Mouse (Mus musculus) forebrain, embryonic 10.5 days (tissue): ENCODE data around the gene Mien1. TPM values are rescaled to one million over a fixed set of nuclear protein-coding genes. Genes with fewer than 3 reads are reported as not detected.

Experiments
- DNase-seq: peaks from one replicate; pipeline ENCODE4 v3.0.0-alpha.2; 2017; ENCODE audit warnings: low spot score; ENCODE audit errors: extremely low spot score
- H3K27ac ChIP-seq: fragments of 300-500 bp; sonication (generic); 2 replicates; pipeline ENCODE4 v1.5.1; 2016; ENCODE audit warnings: mild to moderate bottlenecking
- H3K27me3 ChIP-seq: fragments of 300-500 bp; sonication (generic); 2 replicates; pipeline ENCODE4 v1.6.1; 2016; ENCODE audit warnings: mild to moderate bottlenecking; ENCODE audit not compliant: poor library complexity, severe bottlenecking
- H3K36me3 ChIP-seq: fragments of 300-500 bp; sonication (generic); replicated peaks from 2 replicates; pipeline ENCODE4 v1.6.1; 2016; ENCODE audit warnings: mild to moderate bottlenecking, moderate library complexity
- H3K4me1 ChIP-seq: fragments of 300-500 bp; sonication (generic); 2 replicates; pipeline ENCODE4 v1.6.1; 2016
- H3K4me3 ChIP-seq: fragments of 300-500 bp; sonication (generic); 2 replicates; pipeline ENCODE4 v1.5.1; 2016; ENCODE audit warnings: mild to moderate bottlenecking, moderate library complexity
- H3K9me3 ChIP-seq: fragments of 300-500 bp; sonication (generic); 2 replicates; pipeline ENCODE4 v1.6.1; 2016; ENCODE audit warnings: mild to moderate bottlenecking, moderate library complexity
- WGBS: fragments of 180-500 bp; shearing (Covaris S2); methylation state at CpG from one replicate; pipeline ENCODE4 v1.1.7; 2016; 5-methylcytosine and 5-hydroxymethylcytosine counted together
- polyA plus RNA-seq: library from polyadenylated mRNA; unstranded; fragments of >200 nt; fragmentation: Nextera tagmentation; extraction: Ambion mirVana; gene quantifications from 2 replicates; pipeline ENCODE4 v1.2.1, GENCODE M21; 2016

Mien1 gene
- polyA plus RNA-seq, 1 experiment from 2014 or later, result 94.3 TPM

DNA sequence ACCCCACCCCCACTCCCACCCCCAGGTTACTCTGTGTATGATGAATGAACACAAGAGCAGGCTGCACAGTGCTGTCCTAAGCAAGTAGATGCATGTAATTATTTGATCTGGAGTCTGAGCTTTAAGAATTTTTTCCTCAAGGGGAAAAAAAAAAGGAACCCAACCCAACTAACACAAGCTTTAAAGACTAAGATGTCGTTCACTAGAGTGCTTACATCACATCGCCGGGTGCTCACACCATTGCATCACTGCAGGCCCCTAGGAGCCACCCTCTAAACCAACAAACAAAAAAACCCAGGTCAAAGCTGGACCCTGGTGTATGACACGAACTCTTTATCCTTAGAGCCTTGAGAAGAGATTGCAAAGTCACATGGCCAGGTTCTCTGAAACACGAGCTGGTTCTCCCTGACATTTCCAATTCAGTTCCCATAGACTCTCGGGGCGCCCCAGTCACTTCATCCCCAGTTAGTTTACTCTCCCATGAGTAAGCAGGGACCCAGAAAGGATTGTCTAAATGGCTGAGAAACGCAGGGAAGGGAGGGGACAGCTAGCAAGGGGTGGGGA is 35.2 kb upstream of the Mien1 start:
- 56% methylated on average over 8 of the region's 8 CpGs for WGBS

DNA sequence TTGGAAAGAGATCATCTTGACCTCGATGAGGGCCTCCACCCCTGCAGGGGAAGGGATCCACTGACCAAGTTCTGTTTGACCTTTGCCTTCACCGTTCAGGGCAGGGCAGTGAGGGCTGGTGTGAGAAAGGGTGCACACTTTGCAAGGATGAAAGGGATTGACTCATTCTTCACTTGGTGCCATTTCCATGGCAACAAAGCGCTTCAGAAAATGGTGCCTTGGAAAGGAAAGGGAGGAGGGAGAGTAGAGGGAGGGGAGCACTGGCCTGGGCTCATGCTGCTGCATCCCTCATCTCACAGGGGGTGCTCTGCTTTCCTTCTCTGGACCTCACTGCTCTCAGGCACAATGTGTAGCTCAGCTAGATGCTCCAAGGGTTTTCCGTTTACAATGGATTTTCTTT is 33.9 kb upstream of the Mien1 start:
- Histone ChIP-seq H3K4me1 (peaks cover 31% of the 10 kb centered on the region), H3K27ac (no peak overlapping the region)

More for the DNA sequence above, 35.2 kb upstream of the Mien1 start:
- no peak for DNase-seq
- peaks cover 10% of the 10 kb centered on the region; the same call in 1 of the 2 replicates for H3K27me3 ChIP-seq
- no peak overlapping the region for H3K27ac ChIP-seq
- H3K36me3 ChIP-seq, result no peaks in the 10 kb centered on the region
- H3K4me1 ChIP-seq, result peaks cover 31% of the 10 kb centered on the region
- H3K4me3 ChIP-seq, result no peak overlapping the region
- no peaks in the 10 kb centered on the region for H3K9me3 ChIP-seq

GRCm38 (mm10) chr11:98470795-98471194 is 32.0 kb upstream of the Mien1 start:
- 0 out of 2 replicates have a peak overlapping the region, but pooled peaks have one; percentile 44 for H3K27ac ChIP-seq
- 81% methylated on average over 6 of the region's 6 CpGs for WGBS

More for the DNA sequence above, 33.9 kb upstream of the Mien1 start:
- H3K4me3 ChIP-seq, result no peak overlapping the region
- H3K36me3 ChIP-seq, result no peaks in the 10 kb centered on the region
- H3K9me3 ChIP-seq, result no peaks in the 10 kb centered on the region
- peaks cover 10% of the 10 kb centered on the region; the same call in 1 of the 2 replicates for H3K27me3 ChIP-seq
- no peak for DNase-seq
- 51% methylated on average over 4 of the region's 4 CpGs for WGBS

GRCm38 (mm10) chr11:98469761-98470714 is 31.2 kb upstream of the Mien1 start:
- no peaks in the 10 kb centered on the region for H3K9me3 ChIP-seq
- no peaks in the 10 kb centered on the region for H3K36me3 ChIP-seq
- peaks cover 31% of the 10 kb centered on the region for H3K4me1 ChIP-seq
- H3K27me3 ChIP-seq, result peaks cover 10% of the 10 kb centered on the region; the same call in 1 of the 2 replicates
- no peak overlapping the region for H3K4me3 ChIP-seq
- no peak for DNase-seq
- WGBS, result 84% methylated on average over 22 of the region's 22 CpGs
- no peak overlapping the region for H3K27ac ChIP-seq

More at GRCm38 (mm10) chr11:98470795-98471194, 32.0 kb upstream of the Mien1 start:
- Histone ChIP-seq H3K4me3 (no peak overlapping the region), H3K9me3 (no peaks in the 10 kb centered on the region), H3K4me1 (peaks cover 31% of the 10 kb centered on the region), H3K27me3 (peaks cover 10% of the 10 kb centered on the region; the same call in 1 of the 2 replicates), H3K36me3 (no peaks in the 10 kb centered on the region)
- DNase-seq, result no peak

DNA sequence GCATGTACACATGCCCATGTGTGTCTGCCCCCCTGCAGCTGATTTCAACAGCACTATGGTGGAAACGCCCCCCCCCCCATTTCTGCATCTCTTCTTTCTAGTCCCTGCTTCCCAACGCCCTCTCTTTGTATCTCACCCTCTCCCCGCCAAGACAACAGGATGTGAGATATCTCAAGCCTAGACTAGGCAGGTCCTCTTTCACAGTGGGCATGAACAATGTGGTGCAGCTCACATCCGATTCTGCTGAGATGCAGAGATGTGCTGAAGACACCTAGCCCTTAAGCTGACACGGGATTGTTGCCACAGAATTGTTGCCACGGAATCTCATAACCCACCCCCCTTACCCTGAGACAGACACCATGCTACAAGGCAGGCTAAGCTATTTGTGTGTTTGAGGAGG is 25.7 kb upstream of the Mien1 start:
- Histone ChIP-seq H3K4me3 (no peak overlapping the region), H3K9me3 (no peaks in the 10 kb centered on the region), H3K27me3 (peaks cover 27% of the 10 kb centered on the region), H3K27ac (no peak overlapping the region), H3K4me1 (no peaks in the 10 kb centered on the region), H3K36me3 (no peaks in the 10 kb centered on the region)
- 82% methylated on average over 6 of the region's 6 CpGs for WGBS
- no peak for DNase-seq

DNA sequence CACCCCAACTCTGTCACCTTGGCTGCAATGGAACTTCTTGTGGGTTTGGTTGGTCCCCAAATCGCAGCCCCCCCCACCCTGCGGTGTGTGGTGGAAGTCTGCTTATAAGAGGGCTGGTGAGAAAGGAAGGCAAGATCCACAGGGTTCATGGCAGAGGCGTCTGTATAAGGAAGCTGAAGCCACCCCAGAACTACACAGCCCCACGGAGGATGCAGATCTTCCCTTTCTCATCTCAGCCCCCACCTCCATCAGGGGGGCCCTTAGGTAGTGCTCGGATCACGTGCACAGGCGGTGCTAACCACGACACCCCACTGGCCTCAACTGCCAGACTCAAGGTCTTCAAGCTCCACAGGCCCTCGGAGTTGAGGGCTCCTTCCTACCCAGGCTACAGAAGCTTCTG is 25.1 kb upstream of the Mien1 start:
- Histone ChIP-seq H3K27ac (no peak overlapping the region), H3K36me3 (no peaks in the 10 kb centered on the region), H3K4me1 (no peaks in the 10 kb centered on the region), H3K27me3 (peaks cover 34% of the 10 kb centered on the region), H3K9me3 (no peaks in the 10 kb centered on the region), H3K4me3 (no peak overlapping the region)
- no peak for DNase-seq
- 86% methylated on average over 9 of the region's 9 CpGs for WGBS

- Histone ChIP-seq H3K27me3 (peaks cover 46% of the 10 kb centered on the region), H3K36me3 (no peaks in the 10 kb centered on the region), H3K4me3 (no peak overlapping the region), H3K9me3 (no peaks in the 10 kb centered on the region), H3K4me1 (peaks cover 12% of the 10 kb centered on the region), H3K27ac (no peak overlapping the region)
- no peak for DNase-seq
- WGBS, result 88% methylated on average over 6 of the region's 6 CpGs
These were observed 23.5 kb upstream of the Mien1 start for GRCm38 (mm10) chr11:98462255-98462654.

- Histone ChIP-seq H3K27me3 (peaks cover 50% of the 10 kb centered on the region), H3K9me3 (no peaks in the 10 kb centered on the region), H3K36me3 (no peaks in the 10 kb centered on the region), H3K27ac (no peak overlapping the region), H3K4me3 (no peak overlapping the region), H3K4me1 (peaks cover 16% of the 10 kb centered on the region)
- DNase-seq, result no peak
- 55% methylated on average over 6 of the region's 6 CpGs for WGBS
These were observed 22.4 kb upstream of the Mien1 start for GRCm38 (mm10) chr11:98461109-98461720.

DNA sequence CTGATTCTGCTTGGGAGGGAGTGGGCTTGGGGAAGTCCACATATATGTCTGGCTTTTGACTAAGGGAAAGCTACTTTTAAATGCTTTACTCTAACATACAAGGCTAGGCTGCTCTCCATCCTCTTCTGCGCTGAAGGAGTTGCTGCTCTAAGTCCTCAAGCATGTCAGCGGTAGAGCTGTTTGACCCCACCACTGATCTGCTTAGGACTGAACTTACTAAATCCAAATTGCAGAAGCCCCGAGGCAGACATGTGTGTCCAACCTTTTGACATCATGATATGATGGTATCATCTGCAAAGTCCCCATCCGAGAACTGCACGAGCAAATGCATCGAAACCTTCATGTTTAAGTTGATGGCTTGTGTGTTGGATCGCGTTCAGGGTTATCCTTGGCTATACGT is 21.1 kb upstream of the Mien1 start:
- H3K27ac ChIP-seq, result no peak overlapping the region
- DNase-seq, result no peak
- H3K9me3 ChIP-seq, result no peaks in the 10 kb centered on the region
- WGBS, result 80% methylated on average over 9 of the region's 9 CpGs
- H3K27me3 ChIP-seq, result peaks cover 59% of the 10 kb centered on the region
- H3K36me3 ChIP-seq, result no peaks in the 10 kb centered on the region
- H3K4me1 ChIP-seq, result peaks cover 16% of the 10 kb centered on the region
- no peak overlapping the region for H3K4me3 ChIP-seq

- Histone ChIP-seq H3K27ac (no peak overlapping the region), H3K36me3 (no peaks in the 10 kb centered on the region), H3K9me3 (no peaks in the 10 kb centered on the region), H3K4me3 (no peak overlapping the region), H3K4me1 (peaks cover 16% of the 10 kb centered on the region), H3K27me3 (peaks cover 59% of the 10 kb centered on the region)
- 19% methylated on average over 11 of the region's 11 CpGs for WGBS
- no peak for DNase-seq
These were observed 20.4 kb upstream of the Mien1 start for GRCm38 (mm10) chr11:98459071-98459741.

GRCm38 (mm10) chr11:98458121-98458990 is 19.6 kb upstream of the Mien1 start:
- H3K4me3 ChIP-seq, result peak overlapping the region; percentile 67
- H3K27ac ChIP-seq, result peak overlapping the region; percentile 81
- H3K9me3 ChIP-seq, result no peaks in the 10 kb centered on the region
- no peaks in the 10 kb centered on the region for H3K36me3 ChIP-seq
- no peak for DNase-seq
- H3K27me3 ChIP-seq, result peaks cover 65% of the 10 kb centered on the region
- H3K4me1 ChIP-seq, result peaks cover 16% of the 10 kb centered on the region
- WGBS, result 4% methylated on average over 30 of the region's 30 CpGs
